Mouse (Mus musculus) heart, postnatal 0 days (tissue): ENCODE results near the gene Foxe3.

Source experiments
- CTCF ChIP-seq: IDR thresholded peaks from 2 replicates; pipeline ENCODE4 v1.5.1; 2016; ENCODE audit warnings: antibody characterized with exemption, control low read depth, low read depth
- EP300 ChIP-seq: IDR thresholded peaks from 2 replicates; pipeline ENCODE4 v1.6.1; 2016; ENCODE audit warnings: antibody characterized with exemption, low read depth

- no peak for TF ChIP-seq CTCF
- TF ChIP-seq EP300, result no peak
These were observed 9.8 kb downstream of the Foxe3 start for GRCm38 (mm10) chr4:114916056-114916455.
